Mouse (Mus musculus): ENCODE results near the gene Tubb3. TPM values are rescaled to one million over a fixed set of nuclear protein-coding genes. Genes with fewer than 3 reads are reported as not detected.

Gene Tubb3
- polyA plus RNA-seq, 1 experiment = 9.5 TPM

DNA sequence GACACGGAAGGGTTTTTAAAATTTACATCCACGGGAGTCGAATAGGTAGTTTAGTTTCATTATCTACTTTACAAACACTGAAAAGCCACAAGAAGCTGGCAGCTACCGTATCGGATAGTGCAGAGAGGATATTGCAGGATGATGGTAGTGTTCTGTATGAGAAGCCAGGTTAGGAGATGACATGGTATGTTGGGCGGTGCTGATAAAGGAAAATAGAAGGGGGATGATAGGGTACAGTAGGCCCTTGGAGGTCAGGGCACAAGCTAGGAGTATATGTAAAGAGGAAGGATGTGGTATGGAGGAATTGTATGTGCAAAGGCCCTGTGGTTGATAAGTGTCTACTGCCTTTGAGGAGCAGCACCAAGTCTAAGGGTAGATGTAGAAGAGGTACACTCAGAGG is 43.3 kb downstream of the Tubb3 start:
- H3K27ac ChIP-seq (ENCODE audit: insufficient read depth, low read depth, low read length) = no peak overlapping the region
- 94% methylated on average over 6 of the region's 6 CpGs for WGBS
- no peaks in the 10 kb centered on the region for H3K27me3 ChIP-seq (ENCODE audit: control insufficient read depth, insufficient read depth, low read length)
- peaks cover 27% of the 10 kb centered on the region for H3K36me3 ChIP-seq (ENCODE audit: control insufficient read depth, insufficient read depth, low read length)
- H3K4me3 ChIP-seq (ENCODE audit: low read depth, low read length) = no peak overlapping the region
- no peaks in the 10 kb centered on the region for H3K4me1 ChIP-seq (ENCODE audit: control insufficient read depth, insufficient read depth, insufficient read length, low read length)
- no peak for TF ChIP-seq CTCF (IDR thresholded peaks at IDR 0.05; ENCODE audit: extremely low read depth, insufficient read length, insufficient replicate concordance, low read depth, low read length)
- TF ChIP-seq POLR2A (IDR thresholded peaks at IDR 0.05; ENCODE audit: low read depth, low read length) = no peak

DNA sequence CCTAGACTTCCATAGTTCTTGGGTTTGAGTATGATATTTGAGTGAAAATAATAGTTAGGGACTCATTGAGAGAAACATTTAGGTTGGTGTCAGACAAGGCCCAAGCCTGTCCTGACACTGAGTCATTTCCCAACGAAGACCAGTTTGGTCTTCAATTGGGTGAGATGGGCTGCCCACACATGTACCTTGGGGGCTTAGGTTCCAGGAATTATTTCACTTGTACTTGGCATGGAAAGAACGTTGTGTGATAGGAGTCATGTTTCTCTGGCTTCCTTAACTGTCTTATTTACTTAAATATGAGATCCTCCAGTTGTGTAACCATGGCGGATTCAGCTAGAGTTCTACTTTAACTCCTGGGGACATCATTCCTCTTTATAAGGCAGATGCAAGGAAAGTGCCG is 52.4 kb downstream of the Tubb3 start:
- WGBS = 85% methylated on average over 4 of the region's 4 CpGs
- no peak for TF ChIP-seq POLR2A (IDR thresholded peaks at IDR 0.05; ENCODE audit: low read depth, low read length)
- TF ChIP-seq CTCF (IDR thresholded peaks at IDR 0.05; ENCODE audit: extremely low read depth, insufficient read length, insufficient replicate concordance, low read depth, low read length) = no peak

GRCm38 (mm10) chr8:123467476-123467875 is 56.3 kb downstream of the Tubb3 start:
- Histone ChIP-seq H3K4me3 (ENCODE audit: low read depth, low read length) (no peak overlapping the region), H3K27me3 (ENCODE audit: control insufficient read depth, insufficient read depth, low read length) (no peaks in the 10 kb centered on the region), H3K27ac (ENCODE audit: insufficient read depth, low read depth, low read length) (no peak overlapping the region), H3K4me1 (ENCODE audit: control insufficient read depth, insufficient read depth, insufficient read length, low read length) (no peaks in the 10 kb centered on the region), H3K36me3 (ENCODE audit: control insufficient read depth, insufficient read depth, low read length) (no peaks in the 10 kb centered on the region)
- 54% methylated on average over 3 of the region's 3 CpGs for WGBS
- TF ChIP-seq CTCF (IDR thresholded peaks at IDR 0.05; ENCODE audit: extremely low read depth, insufficient read length, insufficient replicate concordance, low read depth, low read length) = no peak
- TF ChIP-seq POLR2A (IDR thresholded peaks at IDR 0.05; ENCODE audit: low read depth, low read length) = no peak

More for the DNA sequence above, 52.4 kb downstream of the Tubb3 start:
- Histone ChIP-seq H3K4me1 (ENCODE audit: control insufficient read depth, insufficient read depth, insufficient read length, low read length) (no peaks in the 10 kb centered on the region), H3K4me3 (ENCODE audit: low read depth, low read length) (no peak overlapping the region), H3K36me3 (ENCODE audit: control insufficient read depth, insufficient read depth, low read length) (peaks cover 11% of the 10 kb centered on the region), H3K27ac (ENCODE audit: insufficient read depth, low read depth, low read length) (no peak overlapping the region), H3K27me3 (ENCODE audit: control insufficient read depth, insufficient read depth, low read length) (no peaks in the 10 kb centered on the region)

Other genes starting within 250 kb of the Tubb3 start
- gene Dpep1, start 225.2 kb upstream of the Tubb3 start, polyA plus RNA-seq (2012; rRNA removed) = 152 and 830 TPM in 2 replicates
- gene Chmp1a, start 198.7 kb upstream of the Tubb3 start, polyA plus RNA-seq (2012; rRNA removed) = 77.5 and 148 TPM in 2 replicates
- gene Spata33, start 198.6 kb upstream of the Tubb3 start, polyA plus RNA-seq (2012; rRNA removed) = 0.10 and 0.13 TPM in 2 replicates
- gene Cdk10, start 186.6 kb upstream of the Tubb3 start, polyA plus RNA-seq (2012; rRNA removed) = 20.7 and 27.7 TPM in 2 replicates
- gene Spata2l, start 175.2 kb upstream of the Tubb3 start, polyA plus RNA-seq (2012; rRNA removed) = 11.8 and 19.0 TPM in 2 replicates
- gene Zfp276, start 157.2 kb upstream of the Tubb3 start, polyA plus RNA-seq (2012; rRNA removed) = 20.8 and 33.8 TPM in 2 replicates
- 48.3 and 106 TPM in 2 replicates for gene Vps9d1, start 157.1 kb upstream of the Tubb3 start, polyA plus RNA-seq (2012; rRNA removed)
- gene Fanca, start 92.8 kb upstream of the Tubb3 start, polyA plus RNA-seq (2012; rRNA removed) = 10.9 and 14.1 TPM in 2 replicates
- gene Spire2, start 78.7 kb upstream of the Tubb3 start, polyA plus RNA-seq (2012; rRNA removed) = 20.9 and 56.2 TPM in 2 replicates
- gene Tcf25, start 37.7 kb upstream of the Tubb3 start, polyA plus RNA-seq (2012; rRNA removed) = 82.6 and 128 TPM in 2 replicates
- gene Mc1r, start 4.3 kb upstream of the Tubb3 start, polyA plus RNA-seq (2012; rRNA removed) = not detected in 2 replicates
- gene Def8, start 12.1 kb downstream of the Tubb3 start, polyA plus RNA-seq (2012; rRNA removed) = 14.9 and 18.4 TPM in 2 replicates
- gene Afg3l1, start 66.5 kb downstream of the Tubb3 start, polyA plus RNA-seq (2012; rRNA removed) = 10.5 and 16.6 TPM in 2 replicates
- gene Dbndd1, start 104.0 kb downstream of the Tubb3 start, polyA plus RNA-seq (2012; rRNA removed) = 0.16 TPM in 1 of 2 replicates, not detected in the other
- 1.5 and 2.1 TPM in 2 replicates for gene Gas8, start 107.4 kb downstream of the Tubb3 start, polyA plus RNA-seq (2012; rRNA removed)
- gene Rhou, start 242.5 kb downstream of the Tubb3 start, polyA plus RNA-seq (2012; rRNA removed) = 18.3 and 35.3 TPM in 2 replicates

Measured in small intestine, adult 2 months (tissue).